Mouse (Mus musculus) frontal cortex, postnatal 36 days (tissue): ENCODE results near the gene Amer1.
A peak's percentile ranks its signal among the peaks of the same experiment; 100 is the strongest.

ENCODE experiments used
- DNase-seq, 2 experiments: peaks; one replicate each; pipeline ENCODE4 v3.0.0; 2022; ENCODE audit warnings: low spot score in 2 of 2

Amer1 gene

GRCm38 (mm10) chrX:95444776-95445111 is at the start of gene Amer1:
Gene Amer1 (minus strand): TSS chrX:95444872.
- DNase-seq = peak; percentile 90 to 93

- DNase-seq = no peak
Observed at GRCm38 (mm10) chrX:95457166-95457565, 12.5 kb upstream of the Amer1 start.

GRCm38 (mm10) chrX:95445866-95446265 is 1.2 kb upstream of the Amer1 start:
- no peak for DNase-seq

GRCm38 (mm10) chrX:95445141-95445540 is 469 bp upstream of the Amer1 start:
- DNase-seq = no peak

GRCm38 (mm10) chrX:95443898-95444775 is 535 bp downstream of the Amer1 start:
- peak; percentile 38 to 39 for DNase-seq

GRCm38 (mm10) chrX:95443390-95443789 is 1.3 kb downstream of the Amer1 start:
- no peak for DNase-seq

- DNase-seq = peak in 1 of 2 experiments; percentile 3
Observed at GRCm38 (mm10) chrX:95442261-95442660, 2.4 kb downstream of the Amer1 start.

GRCm38 (mm10) chrX:95441290-95441689 is 3.4 kb downstream of the Amer1 start:
- DNase-seq = no peak

- no peak for DNase-seq
Observed at GRCm38 (mm10) chrX:95438491-95438890, 6.2 kb downstream of the Amer1 start.

GRCm38 (mm10) chrX:95437236-95437635 is 7.4 kb downstream of the Amer1 start:
- DNase-seq = peak in 1 of 2 experiments; percentile 3

GRCm38 (mm10) chrX:95373101-95373500 is 71.6 kb downstream of the Amer1 start:
- no peak for DNase-seq
